Mouse (Mus musculus): ENCODE data around the gene P4ha2. TPM values are rescaled to one million over a fixed set of nuclear protein-coding genes. Genes with fewer than 3 reads are reported as not detected.

Gene P4ha2
- polyA plus RNA-seq, 1 experiment from 2014 or later: 8.3 TPM

DNA sequence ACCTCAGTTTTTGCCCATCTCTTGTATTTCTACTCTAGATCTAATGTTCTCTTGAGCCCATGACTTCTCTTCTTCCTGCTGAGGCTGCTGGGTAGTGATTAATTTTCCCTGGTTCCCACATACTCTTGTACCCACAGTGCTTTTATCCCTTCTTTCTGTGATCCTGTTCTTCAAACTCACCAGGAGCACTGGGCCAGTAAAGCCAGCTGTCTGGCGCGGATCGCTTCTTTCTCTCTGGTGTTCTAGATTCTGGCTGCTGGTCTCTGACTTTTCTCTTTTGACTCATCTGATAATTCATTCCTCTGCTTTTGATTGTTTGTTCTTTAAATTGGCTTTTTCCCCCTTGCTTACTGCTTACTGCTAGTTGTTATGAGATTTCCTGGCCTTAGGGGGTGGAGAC, 14.9 kb downstream of the P4ha2 start:
- Histone ChIP-seq H3K9ac (ENCODE audit: low read depth, low read length) (no peak overlapping the region), H3K4me3 (ENCODE audit: low read depth, low read length) (no peak overlapping the region), H3K36me3 (ENCODE audit: control insufficient read depth, insufficient read depth) (no peaks in the 10 kb centered on the region), H3K27me3 (replicated peaks; ENCODE audit: control insufficient read depth, insufficient read depth, low read length) (no peaks in the 10 kb centered on the region), H3K4me2 (replicated peaks; ENCODE audit: low read depth) (no peak overlapping the region), H3K4me1 (replicated peaks; ENCODE audit: control insufficient read depth, insufficient read depth, low read length) (no peaks in the 10 kb centered on the region; the same call in 1 of the 2 replicates), H3K9me3 (ENCODE audit: control insufficient read depth) (no peaks in the 10 kb centered on the region), H3K27ac (ENCODE audit: low read depth, low read length) (no peak overlapping the region)
- ATAC-seq: no peak
- no peak for TF ChIP-seq CTCF (IDR thresholded peaks at IDR 0.05; ENCODE audit: low read depth)
- 98% methylated on average over 3 of the region's 3 CpGs for WGBS

DNA sequence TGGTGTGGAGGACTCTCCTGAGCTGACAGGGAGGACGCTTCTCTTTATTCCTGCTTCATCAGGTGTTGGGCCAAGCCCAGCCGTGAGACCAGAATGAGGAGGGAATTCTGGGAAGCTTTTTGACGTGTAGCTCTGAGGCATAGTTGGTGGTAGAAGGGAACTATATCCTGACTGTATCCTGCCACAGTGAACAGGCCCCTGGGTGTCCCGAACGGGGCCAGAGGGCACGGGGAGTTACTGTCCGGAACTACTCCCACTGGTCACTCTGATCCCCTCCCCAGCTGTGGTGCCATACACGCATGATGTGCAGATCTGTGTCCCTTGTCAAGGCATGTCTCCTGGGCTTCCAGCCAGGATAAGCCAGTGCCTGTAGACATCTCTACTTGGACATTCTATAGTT, 15.4 kb downstream of the P4ha2 start:
- Histone ChIP-seq H3K36me3 (ENCODE audit: control insufficient read depth, insufficient read depth) (no peaks in the 10 kb centered on the region), H3K4me3 (ENCODE audit: low read depth, low read length) (no peak overlapping the region), H3K4me2 (replicated peaks; ENCODE audit: low read depth) (no peak overlapping the region), H3K9me3 (ENCODE audit: control insufficient read depth) (no peaks in the 10 kb centered on the region), H3K27me3 (replicated peaks; ENCODE audit: control insufficient read depth, insufficient read depth, low read length) (no peaks in the 10 kb centered on the region), H3K27ac (ENCODE audit: low read depth, low read length) (no peak overlapping the region), H3K4me1 (replicated peaks; ENCODE audit: control insufficient read depth, insufficient read depth, low read length) (no peaks in the 10 kb centered on the region; the same call in 1 of the 2 replicates), H3K9ac (ENCODE audit: low read depth, low read length) (no peak overlapping the region)
- ATAC-seq: no peak
- TF ChIP-seq CTCF (IDR thresholded peaks at IDR 0.05; ENCODE audit: low read depth): no peak
- whole genome bisulfite sequencing: 78% methylated on average over 8 of the region's 8 CpGs

DNA sequence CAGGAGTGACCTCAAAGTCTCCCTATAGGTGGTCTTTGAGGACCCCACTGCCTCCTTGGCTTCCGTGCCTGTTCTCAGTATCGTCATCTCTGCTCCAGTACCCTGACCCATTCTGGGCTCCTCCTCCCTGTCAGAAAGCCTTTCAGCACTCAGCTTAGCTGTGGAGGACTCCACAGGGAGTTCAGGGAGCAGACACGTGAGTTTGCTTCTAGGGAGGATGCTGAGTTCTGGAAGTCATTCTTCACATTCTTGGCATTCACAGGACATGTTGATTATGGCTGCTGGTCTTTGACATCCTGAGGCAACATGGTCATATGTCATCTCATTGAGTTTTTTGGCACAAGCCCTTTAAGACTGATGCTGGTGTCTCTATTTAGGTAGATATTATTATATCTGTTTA, 16.0 kb downstream of the P4ha2 start:
- Histone ChIP-seq H3K9me3 (ENCODE audit: control insufficient read depth) (no peaks in the 10 kb centered on the region), H3K4me2 (replicated peaks; ENCODE audit: low read depth) (no peak overlapping the region), H3K27me3 (replicated peaks; ENCODE audit: control insufficient read depth, insufficient read depth, low read length) (no peaks in the 10 kb centered on the region), H3K4me1 (replicated peaks; ENCODE audit: control insufficient read depth, insufficient read depth, low read length) (no peaks in the 10 kb centered on the region; the same call in 1 of the 2 replicates), H3K27ac (ENCODE audit: low read depth, low read length) (no peak overlapping the region), H3K4me3 (ENCODE audit: low read depth, low read length) (no peak overlapping the region), H3K36me3 (ENCODE audit: control insufficient read depth, insufficient read depth) (no peaks in the 10 kb centered on the region), H3K9ac (ENCODE audit: low read depth, low read length) (no peak overlapping the region)
- no peak for ATAC-seq
- no peak for TF ChIP-seq CTCF (IDR thresholded peaks at IDR 0.05; ENCODE audit: low read depth)
- WGBS: 71% methylated on average over 3 of the region's 3 CpGs

DNA sequence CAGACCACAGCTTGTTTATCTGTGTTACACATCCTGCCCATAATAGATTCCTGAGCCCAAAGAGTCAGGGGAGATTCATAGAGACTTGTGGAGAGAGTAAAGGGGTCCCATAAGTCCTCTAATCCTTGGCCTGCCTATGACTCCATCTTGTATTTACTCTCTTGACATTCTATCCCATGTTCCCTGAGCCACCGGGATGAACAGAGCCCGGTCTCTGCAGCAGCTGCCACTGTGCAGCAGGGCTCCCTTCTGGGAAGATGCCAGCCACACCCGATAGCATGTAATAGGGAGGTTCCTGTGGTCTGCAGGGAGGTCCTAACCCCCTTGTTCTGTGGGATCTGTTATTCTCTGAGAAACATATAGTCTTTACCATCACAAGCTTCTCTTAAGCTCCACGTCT, 16.5 kb downstream of the P4ha2 start:
- H3K4me2 ChIP-seq (replicated peaks; ENCODE audit: low read depth): no peak overlapping the region
- H3K36me3 ChIP-seq (ENCODE audit: control insufficient read depth, insufficient read depth): no peaks in the 10 kb centered on the region
- no peak for TF ChIP-seq CTCF (IDR thresholded peaks at IDR 0.05; ENCODE audit: low read depth)
- H3K27ac ChIP-seq (ENCODE audit: low read depth, low read length): no peak overlapping the region
- H3K4me3 ChIP-seq (ENCODE audit: low read depth, low read length): no peak overlapping the region
- H3K4me1 ChIP-seq (replicated peaks; ENCODE audit: control insufficient read depth, insufficient read depth, low read length): no peaks in the 10 kb centered on the region; the same call in 1 of the 2 replicates
- no peak overlapping the region for H3K9ac ChIP-seq (ENCODE audit: low read depth, low read length)
- no peaks in the 10 kb centered on the region for H3K9me3 ChIP-seq (ENCODE audit: control insufficient read depth)
- ATAC-seq: no peak
- 73% methylated on average over 4 of the region's 4 CpGs for WGBS
- no peaks in the 10 kb centered on the region for H3K27me3 ChIP-seq (replicated peaks; ENCODE audit: control insufficient read depth, insufficient read depth, low read length)

DNA sequence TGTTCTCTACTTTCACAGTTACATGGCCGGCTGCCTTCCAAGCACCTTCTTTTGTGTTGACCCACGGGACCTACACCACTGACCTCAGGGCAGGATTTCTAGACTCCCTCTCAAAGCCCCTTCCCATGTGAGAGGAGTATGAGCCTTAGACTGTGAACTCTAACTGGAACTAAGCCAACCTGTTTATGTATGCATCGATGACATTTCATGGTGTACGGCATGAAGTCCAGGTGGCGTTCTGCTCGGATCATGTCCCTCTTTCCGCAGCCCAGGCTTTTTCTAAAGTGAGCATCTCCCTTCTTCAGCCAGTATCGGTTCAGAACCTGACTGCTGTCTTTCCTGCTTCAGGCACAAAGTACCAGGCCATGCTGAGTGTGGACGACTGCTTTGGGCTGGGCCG, 17.2 kb downstream of the P4ha2 start:
- 92% methylated on average over 10 of the region's 10 CpGs for WGBS
- Histone ChIP-seq H3K4me3 (ENCODE audit: low read depth, low read length) (no peak overlapping the region), H3K4me2 (replicated peaks; ENCODE audit: low read depth) (no peak overlapping the region), H3K4me1 (replicated peaks; ENCODE audit: control insufficient read depth, insufficient read depth, low read length) (no peaks in the 10 kb centered on the region; the same call in 1 of the 2 replicates), H3K27me3 (replicated peaks; ENCODE audit: control insufficient read depth, insufficient read depth, low read length) (no peaks in the 10 kb centered on the region), H3K9ac (ENCODE audit: low read depth, low read length) (no peak overlapping the region), H3K36me3 (ENCODE audit: control insufficient read depth, insufficient read depth) (no peaks in the 10 kb centered on the region), H3K27ac (ENCODE audit: low read depth, low read length) (no peak overlapping the region), H3K9me3 (ENCODE audit: control insufficient read depth) (no peaks in the 10 kb centered on the region)
- ATAC-seq: no peak
- no peak for TF ChIP-seq CTCF (IDR thresholded peaks at IDR 0.05; ENCODE audit: low read depth)

DNA sequence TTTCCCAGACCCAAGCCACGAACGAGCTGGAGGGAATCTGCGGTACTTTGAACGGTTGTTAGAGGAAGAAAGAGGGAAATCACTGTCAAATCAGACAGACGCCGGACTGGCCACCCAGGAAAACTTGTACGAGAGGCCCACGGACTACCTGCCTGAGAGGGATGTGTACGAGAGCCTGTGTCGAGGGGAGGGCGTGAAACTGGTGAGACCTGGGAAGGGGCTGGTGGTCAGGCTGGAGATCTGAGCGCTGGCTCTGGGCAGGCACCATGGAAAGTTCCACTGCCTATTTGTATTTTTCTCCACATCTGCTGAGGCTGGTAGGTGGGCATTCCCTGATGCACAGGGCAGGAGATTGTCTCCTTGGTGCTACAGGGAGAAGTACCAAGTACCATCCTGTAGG, 19.2 kb downstream of the P4ha2 start:
- Histone ChIP-seq H3K27ac (ENCODE audit: low read depth, low read length) (no peak overlapping the region), H3K4me1 (replicated peaks; ENCODE audit: control insufficient read depth, insufficient read depth, low read length) (no peaks in the 10 kb centered on the region), H3K27me3 (replicated peaks; ENCODE audit: control insufficient read depth, insufficient read depth, low read length) (no peaks in the 10 kb centered on the region), H3K4me3 (ENCODE audit: low read depth, low read length) (no peak overlapping the region), H3K4me2 (replicated peaks; ENCODE audit: low read depth) (no peak overlapping the region), H3K9ac (ENCODE audit: low read depth, low read length) (no peak overlapping the region), H3K36me3 (ENCODE audit: control insufficient read depth, insufficient read depth) (no peaks in the 10 kb centered on the region), H3K9me3 (ENCODE audit: control insufficient read depth) (no peaks in the 10 kb centered on the region)
- 83% methylated on average over 12 of the region's 12 CpGs for WGBS
- no peak for ATAC-seq
- TF ChIP-seq CTCF (IDR thresholded peaks at IDR 0.05; ENCODE audit: low read depth): no peak

Data from intestine, postnatal 0 days (tissue).